ENCODE assay signal across 8 mouse cellular contexts in genomic region chr2:118256621-118257053, GRCm38 (mm10). TPM values are rescaled to one million over a fixed set of nuclear protein-coding genes. Genes with fewer than 3 reads are reported as not detected.
A peak's percentile ranks its signal among the peaks of the same experiment; 100 is the strongest.
DNase-seq lines count a peak whose midpoint lies in the region; ATAC-seq lines count a peak whose summit lies in the region.

Gene Fsip1, minus strand, starts transcription at chr2:118256966.

- ATAC-seq in heart, embryonic 15.5 days (replicated peaks; ENCODE audit: insufficient number of reproducible peaks, insufficient read depth, low FRiP score, low read depth), result peak; percentile 94
- ATAC-seq in liver, embryonic 15.5 days (ENCODE audit: insufficient read depth), result peak; percentile 88
- ATAC-seq in neural tube, embryonic 11.5 days (ENCODE audit: insufficient read depth, low FRiP score, low TSS enrichment), result peak; percentile 91
- peak; percentile 95 for ATAC-seq in stomach, embryonic 16.5 days (ENCODE audit: insufficient read depth, low FRiP score)

- no peaks in the 10 kb centered on the region for H3K36me3 ChIP-seq in forebrain, embryonic 10.5 days (replicated peaks)
- H3K36me3 ChIP-seq in heart, embryonic 15.5 days, result no peaks in the 10 kb centered on the region
- no peaks in the 10 kb centered on the region for H3K36me3 ChIP-seq in liver, embryonic 15.5 days (replicated peaks)
- H3K36me3 ChIP-seq in neural tube, embryonic 11.5 days (ENCODE audit: control insufficient read depth, insufficient read depth, low read length), result no peaks in the 10 kb centered on the region
- H3K36me3 ChIP-seq in stomach, embryonic 16.5 days (ENCODE audit: control insufficient read depth, insufficient read depth, low read length), result no peaks in the 10 kb centered on the region

- peak; percentile 86 for DNase-seq in 3134 (ENCODE audit: extremely low read depth, insufficient read length, low spot score)
- peak; percentile 91 for DNase-seq in adrenal gland, postnatal 36 days
- peak; percentile 83 for DNase-seq in forebrain, embryonic 10.5 days (ENCODE audit: extremely low spot score, low spot score)
- DNase-seq in kidney, postnatal 14 days, result peak; percentile 92
- DNase-seq in neural tube, embryonic 11.5 days (ENCODE audit: low spot score), result peak; percentile 83

- H3K27me3 ChIP-seq in forebrain, embryonic 10.5 days (ENCODE audit: poor library complexity, severe bottlenecking), result no peaks in the 10 kb centered on the region
- peaks cover 8% of the 10 kb centered on the region; the same call in 1 of the 2 replicates for H3K27me3 ChIP-seq in heart, embryonic 15.5 days
- H3K27me3 ChIP-seq in liver, embryonic 15.5 days, result no peaks in the 10 kb centered on the region
- no peaks in the 10 kb centered on the region for H3K27me3 ChIP-seq in neural tube, embryonic 11.5 days (ENCODE audit: control insufficient read depth, insufficient read depth, low read length)
- no peaks in the 10 kb centered on the region for H3K27me3 ChIP-seq in stomach, embryonic 16.5 days (ENCODE audit: control insufficient read depth, insufficient read depth, low read length)

- no peaks in the 10 kb centered on the region for H3K9me3 ChIP-seq in forebrain, embryonic 10.5 days
- no peaks in the 10 kb centered on the region for H3K9me3 ChIP-seq in heart, embryonic 15.5 days (replicated peaks)
- H3K9me3 ChIP-seq in liver, embryonic 15.5 days (replicated peaks), result no peaks in the 10 kb centered on the region
- H3K9me3 ChIP-seq in neural tube, embryonic 11.5 days (ENCODE audit: control insufficient read depth, low read length), result peaks cover 4% of the 10 kb centered on the region; the same call in 1 of the 2 replicates
- no peaks in the 10 kb centered on the region for H3K9me3 ChIP-seq in stomach, embryonic 16.5 days (replicated peaks; ENCODE audit: control insufficient read depth, low read length)

- H3K4me1 ChIP-seq in forebrain, embryonic 10.5 days, result peaks cover 9% of the 10 kb centered on the region
- peaks cover 5% of the 10 kb centered on the region; the same call in 1 of the 2 replicates for H3K4me1 ChIP-seq in heart, embryonic 15.5 days (replicated peaks)
- peaks cover 8% of the 10 kb centered on the region for H3K4me1 ChIP-seq in liver, embryonic 15.5 days (replicated peaks)
- no peaks in the 10 kb centered on the region; the same call in 1 of the 2 replicates for H3K4me1 ChIP-seq in neural tube, embryonic 11.5 days (ENCODE audit: control insufficient read depth, insufficient read depth, low read length)
- H3K4me1 ChIP-seq in stomach, embryonic 16.5 days (ENCODE audit: control insufficient read depth, insufficient read depth, low read length), result no peaks in the 10 kb centered on the region; the same call in none of the 2 replicates

- H3K27ac ChIP-seq in forebrain, embryonic 10.5 days, result peak within 1 kb of the TSS; percentile 88
- no peak within 1 kb of the TSS for H3K27ac ChIP-seq in heart, embryonic 15.5 days
- H3K27ac ChIP-seq in liver, embryonic 15.5 days (replicated peaks), result no peak within 1 kb of the TSS
- H3K27ac ChIP-seq in neural tube, embryonic 11.5 days (ENCODE audit: low read depth, low read length), result peak within 1 kb of the TSS; percentile 28; the same call in 1 of the 2 replicates
- no peak within 1 kb of the TSS for H3K27ac ChIP-seq in stomach, embryonic 16.5 days (ENCODE audit: low read length)

- H3K9ac ChIP-seq in heart, embryonic 15.5 days, result no peak within 1 kb of the TSS
- H3K9ac ChIP-seq in liver, embryonic 15.5 days, result no peak within 1 kb of the TSS
- H3K9ac ChIP-seq in neural tube, embryonic 11.5 days (ENCODE audit: low read length), result peak within 1 kb of the TSS; percentile 35
- peak within 1 kb of the TSS; percentile 62; the same call in 1 of the 2 replicates for H3K9ac ChIP-seq in stomach, embryonic 16.5 days (ENCODE audit: low read length)

- peak within 1 kb of the TSS; percentile 76 for H3K4me2 ChIP-seq in heart, embryonic 15.5 days
- peak within 1 kb of the TSS; percentile 58 for H3K4me2 ChIP-seq in liver, embryonic 15.5 days
- H3K4me2 ChIP-seq in neural tube, embryonic 11.5 days (ENCODE audit: low read depth), result peak within 1 kb of the TSS; percentile 53
- H3K4me2 ChIP-seq in stomach, embryonic 16.5 days (ENCODE audit: low read depth, low read length), result peak within 1 kb of the TSS; percentile 69

- H3K4me3 ChIP-seq in forebrain, embryonic 10.5 days, result peak within 1 kb of the TSS; percentile 60
- peak within 1 kb of the TSS; percentile 50 for H3K4me3 ChIP-seq in heart, embryonic 15.5 days
- peak within 1 kb of the TSS; percentile 55 for H3K4me3 ChIP-seq in liver, embryonic 15.5 days (replicated peaks)
- peak within 1 kb of the TSS; percentile 42 for H3K4me3 ChIP-seq in neural tube, embryonic 11.5 days (ENCODE audit: low read depth, low read length)
- peak within 1 kb of the TSS; percentile 50 for H3K4me3 ChIP-seq in stomach, embryonic 16.5 days (replicated peaks; ENCODE audit: low read length)

- WGBS in forebrain, embryonic 10.5 days, result under 1% methylated on average over 25 of the region's 25 CpGs
- 2% methylated on average over 25 of the region's 25 CpGs for WGBS in heart, embryonic 15.5 days
- 1% methylated on average over 25 of the region's 25 CpGs for WGBS in liver, embryonic 15.5 days (ENCODE audit: insufficient replicate concordance)
- under 1% methylated on average over 25 of the region's 25 CpGs for WGBS in neural tube, embryonic 11.5 days
- 3% methylated on average over 25 of the region's 25 CpGs for WGBS in stomach, embryonic 16.5 days

RNA-seq across cellular contexts. Expression of gene Fsip1, which starts in this region (rescaled TPM):
- under 1 TPM; 0.23 to 0.26 TPM for total RNA-seq in adrenal gland, postnatal 36 days (2021)
- polyA plus RNA-seq in forebrain, embryonic 10.5 days (2016; fragmentation: Nextera tagmentation; extraction: Ambion mirVana), result 2.4 and 2.5 TPM in 2 replicates
- 0.10 and 0.16 TPM in 2 replicates for polyA plus RNA-seq in heart, embryonic 15.5 days (2015; fragmentation: Nextera tagmentation; extraction: Ambion mirVana)
- polyA plus RNA-seq in liver, embryonic 15.5 days (2015; fragmentation: Nextera tagmentation; extraction: Ambion mirVana), result 0.13 TPM in 1 of 2 replicates, not detected in the other
- 2.6 and 3.3 TPM in 2 replicates for polyA plus RNA-seq in neural tube, embryonic 11.5 days (2014; fragmentation: Nextera tagmentation; extraction: Ambion mirVana)
- 0.14 and 0.31 TPM in 2 replicates for polyA plus RNA-seq in stomach, embryonic 16.5 days (2015; fragmentation: Nextera tagmentation; extraction: Ambion mirVana)

Comparison
In these comparisons a context has a peak if more than half of its experiments do, and no peak if none do; other contexts are left out.
1. Peak in DNase-seq in adrenal gland, postnatal 36 days; RNA of the gene not detected or under 1 TPM.
2. Peak in ATAC-seq, H3K4me3 ChIP-seq and H3K4me2 ChIP-seq in heart, embryonic 15.5 days; RNA of the gene not detected or under 1 TPM.
3. Peak in ATAC-seq, H3K4me3 ChIP-seq and H3K4me2 ChIP-seq in liver, embryonic 15.5 days; RNA of the gene not detected or under 1 TPM.
4. Peak in ATAC-seq, H3K4me3 ChIP-seq, H3K9ac ChIP-seq and H3K4me2 ChIP-seq in stomach, embryonic 16.5 days; RNA of the gene not detected or under 1 TPM.
5. H3K27ac ChIP-seq: peak in forebrain, embryonic 10.5 days (single experiment) and neural tube, embryonic 11.5 days (single experiment); none in heart, embryonic 15.5 days (single experiment), liver, embryonic 15.5 days (single experiment) and stomach, embryonic 16.5 days (single experiment).
6. Peak in every context shown above with its lines, with median percentiles within 50 percentile points of each other: DNase-seq, H3K4me3 ChIP-seq, ATAC-seq and H3K4me2 ChIP-seq.